Mouse (Mus musculus) embryonic fibroblast, embryonic 13.5 days (primary cell): Measurements from ENCODE around the gene Clybl.

Experiments used
- CTCF ChIP-seq: IDR thresholded peaks from 2 replicates; pipeline ENCODE4 v1.5.1; 2011; ENCODE audit warnings: mild to moderate bottlenecking, control low read depth, low read length, moderate library complexity, borderline replicate concordance; ENCODE audit not compliant: insufficient read depth
- POLR2A ChIP-seq: IDR thresholded peaks from 2 replicates; pipeline ENCODE4 v1.6.1; 2011; ENCODE audit warnings: low read depth, mild to moderate bottlenecking, control low read depth, low read length, moderate library complexity

DNA sequence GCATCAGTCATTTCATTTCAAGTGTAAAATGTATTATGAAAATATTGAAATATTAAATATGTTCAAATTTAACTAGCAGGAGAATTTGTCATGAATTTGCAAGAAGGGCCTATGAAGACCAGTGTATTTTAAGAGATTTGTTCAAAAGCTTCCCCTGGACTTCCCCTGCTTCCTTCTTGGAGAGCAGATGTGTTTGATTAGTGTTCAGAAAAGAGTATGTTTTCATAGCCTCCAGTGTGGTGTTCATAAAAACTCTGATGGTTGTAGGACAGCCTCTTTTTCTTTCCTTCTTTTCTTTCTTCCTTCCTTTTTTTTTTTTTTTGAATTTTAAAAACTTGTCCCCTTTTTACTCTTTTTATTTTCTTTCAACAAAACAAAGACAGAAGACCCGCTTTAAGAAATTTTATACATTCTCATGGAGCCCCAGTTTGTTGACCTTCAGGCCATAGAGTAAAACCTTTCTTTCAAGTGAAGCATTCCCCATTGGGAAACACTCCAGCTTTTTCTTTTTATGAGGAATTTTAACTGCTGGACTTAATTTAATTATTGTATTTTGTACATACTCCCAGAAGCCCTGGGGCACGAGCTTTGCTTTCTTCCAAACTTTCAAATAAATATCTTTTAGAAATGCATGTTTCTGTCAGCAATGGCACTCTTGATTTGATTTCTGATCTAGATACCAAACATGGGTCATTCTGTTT is 231.5 kb downstream of the Clybl start:
- TF ChIP-seq CTCF: no peak
- TF ChIP-seq POLR2A: no peak
